Comparison of ENCODE assay signal across 23 mouse cellular contexts in genomic region chr15:59180076-59180475, GRCm38 (mm10).
"Had no signal": no experiment of that assay in that cellular context is flagged by ENCODE, and none has a peak within 500 bp of the region (broad histone marks: within the 10 kb centered on the region; RNA-seq: fewer than 3 reads in every experiment).

No protein-coding gene starts in this region.

- DNase-seq: gastrocnemius, adult 2 months; gastrocnemius, postnatal 10 days; gastrocnemius, postnatal 25 days; heart, adult 2 months; heart, postnatal 10 days; heart, postnatal 36 days; kidney, adult 18-20 months; kidney, adult 8-10 months; kidney, postnatal 10 days; kidney, postnatal 4 days; liver; liver, embryonic 13.5 days; liver, postnatal 0 days had no signal

- H3K9me3 ChIP-seq: heart, embryonic 12.5 days; hindbrain, embryonic 12.5 days; intestine, embryonic 15.5 days; limb, embryonic 10.5 days; limb, embryonic 12.5 days; liver, embryonic 13.5 days; liver, embryonic 15.5 days had no signal

- H3K4me1 ChIP-seq: intestine, embryonic 15.5 days; limb, embryonic 10.5 days; limb, embryonic 12.5 days; liver, embryonic 13.5 days; liver, embryonic 15.5 days had no signal

- H3K36me3 ChIP-seq: heart, embryonic 12.5 days; hindbrain, embryonic 10.5 days; hindbrain, embryonic 12.5 days; intestine, embryonic 15.5 days; limb, embryonic 10.5 days; limb, embryonic 12.5 days; liver, embryonic 13.5 days; liver, embryonic 15.5 days had no signal

- H3K27ac ChIP-seq: gastrocnemius, adult 2 months; heart, adult 2 months; hindbrain, embryonic 10.5 days; hindbrain, embryonic 12.5 days; hindbrain, embryonic 14.5 days; intestine, embryonic 15.5 days; layer of hippocampus, adult 2 months; left cerebral cortex, adult 2 months; limb, embryonic 10.5 days; limb, embryonic 12.5 days; liver, embryonic 13.5 days; liver, embryonic 15.5 days had no signal

- H3K4me3 ChIP-seq: gastrocnemius, adult 2 months; heart, adult 2 months; heart, embryonic 12.5 days; hindbrain, embryonic 10.5 days; hindbrain, embryonic 12.5 days; intestine, embryonic 15.5 days; layer of hippocampus, adult 2 months; left cerebral cortex, adult 2 months; limb, embryonic 10.5 days; limb, embryonic 12.5 days; liver, embryonic 13.5 days; liver, embryonic 15.5 days had no signal

- H3K27me3 ChIP-seq: heart, embryonic 12.5 days; hindbrain, embryonic 12.5 days; intestine, embryonic 15.5 days; limb, embryonic 12.5 days; liver, embryonic 13.5 days; liver, embryonic 15.5 days had no signal
